Mouse (Mus musculus): Measurements from ENCODE around the gene Pkd1l3.

DNA sequence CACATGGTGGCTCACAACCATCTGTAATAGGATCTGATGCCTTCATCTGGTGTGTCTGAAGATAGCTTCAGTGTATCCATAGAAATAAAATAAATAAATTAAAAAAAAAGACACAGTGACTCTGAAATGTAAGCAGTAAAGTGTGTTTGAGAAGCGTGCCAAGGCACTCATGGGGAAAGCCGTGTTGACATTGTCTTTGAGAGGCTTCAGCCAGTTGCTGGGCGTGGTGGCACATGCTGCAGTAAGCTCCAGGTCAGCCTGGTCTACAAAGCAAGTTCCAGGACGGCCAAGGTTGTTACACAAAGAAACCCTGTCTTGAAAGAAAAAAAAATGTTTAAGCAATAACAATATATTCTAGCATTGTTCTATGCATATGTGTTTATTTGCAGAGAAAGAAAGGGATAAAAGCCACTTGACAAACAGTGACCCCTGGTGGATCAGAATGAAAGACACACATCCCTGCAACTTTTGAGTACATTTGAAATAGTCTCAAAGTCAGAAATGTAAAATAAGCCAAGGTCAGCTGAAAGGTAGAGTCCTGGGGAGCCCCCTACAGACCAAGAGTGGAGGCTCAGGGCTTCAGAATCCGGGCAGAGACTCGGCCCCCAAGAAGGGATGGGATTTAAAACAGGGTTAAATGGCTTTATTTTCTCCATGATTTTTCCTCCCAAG, 21.1 kb upstream of the Pkd1l3 start:
- TF ChIP-seq CTCF (IDR thresholded peaks at IDR 0.05; ENCODE audit: control insufficient read depth, insufficient read depth, insufficient replicate concordance, low read depth, low read length) = no peak
- no peak for TF ChIP-seq POLR2A (IDR thresholded peaks at IDR 0.05; ENCODE audit: control insufficient read depth, low read depth, low read length)

Data from testis, adult 2 months (tissue).